In the genomic region with DNA sequence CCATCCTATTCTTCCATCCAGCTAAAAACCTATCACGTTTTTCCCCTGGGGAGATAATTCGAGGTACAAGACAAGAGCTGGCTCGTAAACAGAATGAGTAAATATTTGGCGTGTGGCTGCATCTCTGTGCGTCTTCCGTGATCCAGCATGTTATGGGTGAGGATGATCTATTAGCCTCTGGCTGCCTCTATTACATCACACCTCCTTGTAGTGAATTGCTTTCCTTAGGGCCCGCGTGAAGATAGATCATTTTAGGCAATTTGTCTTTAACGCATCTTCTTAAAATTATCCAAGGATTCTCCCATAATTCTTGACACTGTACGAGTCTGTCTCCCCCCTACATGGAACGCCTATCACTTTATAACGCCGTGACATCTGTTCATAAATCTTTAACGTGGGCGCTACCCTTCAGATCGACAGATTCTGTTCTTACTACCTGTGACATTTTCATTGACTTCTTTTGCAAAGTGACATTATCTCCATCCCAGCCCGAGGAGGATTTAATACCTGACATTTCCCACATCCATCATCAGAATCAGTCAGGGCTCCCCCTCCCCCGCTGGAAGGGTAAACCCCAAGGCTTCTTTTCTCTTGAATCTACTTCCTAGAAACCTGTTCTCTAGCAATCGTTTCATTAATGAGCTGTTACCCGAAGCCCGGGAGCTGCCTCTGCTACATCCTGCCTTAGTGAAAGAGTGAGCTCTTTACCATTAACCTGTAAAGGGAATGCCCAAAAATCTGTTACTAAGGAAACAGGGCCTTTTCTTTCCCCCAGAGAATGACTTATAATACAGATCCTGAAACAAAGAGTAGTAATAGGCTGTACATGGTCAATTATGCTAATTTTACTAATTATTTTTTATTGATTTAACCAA, we compare ENCODE assay signal across 12 mouse cellular contexts. TPM values are rescaled to one million over a fixed set of nuclear protein-coding genes. Genes with fewer than 3 reads are reported as not detected.
DNase-seq lines count a peak whose midpoint lies in the region; ATAC-seq and TF ChIP-seq lines count a peak whose summit lies in the region.
"Had no signal": no experiment of that assay in that cellular context is flagged by ENCODE, and none has a peak within 500 bp of the region (broad histone marks: within the 10 kb centered on the region; RNA-seq: fewer than 3 reads in every experiment).

No protein-coding gene starts in this region.

- TF ChIP-seq EP300 in liver, postnatal 0 days (IDR thresholded peaks at IDR 0.05; ENCODE audit: low read depth), result no peak

- 24% methylated on average over 21 of the region's 21 CpGs for WGBS in liver, postnatal 0 days (ENCODE audit: insufficient replicate concordance)
- WGBS in liver, embryonic 11.5 days, result 21% methylated on average over 21 of the region's 21 CpGs
- 11% methylated on average over 21 of the region's 21 CpGs for WGBS in hindbrain, embryonic 13.5 days
- 12% methylated on average over 21 of the region's 21 CpGs for WGBS in neural tube, embryonic 12.5 days

- no peaks in the 10 kb centered on the region for H3K36me3 ChIP-seq in liver, postnatal 0 days (replicated peaks; ENCODE audit: insufficient read depth, low read length)
- no peaks in the 10 kb centered on the region for H3K36me3 ChIP-seq in liver, embryonic 11.5 days (ENCODE audit: control insufficient read depth, insufficient read depth, low read length)
- no peaks in the 10 kb centered on the region for H3K36me3 ChIP-seq in hindbrain, embryonic 13.5 days
- H3K36me3 ChIP-seq in neural tube, embryonic 12.5 days, result no peaks in the 10 kb centered on the region
- H3K36me3 ChIP-seq: limb, embryonic 15.5 days had no signal

- ATAC-seq in liver, postnatal 0 days, result no peak
- ATAC-seq in liver, embryonic 11.5 days (replicated peaks; ENCODE audit: low FRiP score), result no peak
- ATAC-seq in hindbrain, embryonic 13.5 days (ENCODE audit: low FRiP score), result peak; percentile 54
- ATAC-seq in neural tube, embryonic 12.5 days (ENCODE audit: low FRiP score, low read depth), result peak; percentile 56

- no peaks in the 10 kb centered on the region for H3K4me1 ChIP-seq in liver, postnatal 0 days (ENCODE audit: insufficient read depth)
- no peaks in the 10 kb centered on the region for H3K4me1 ChIP-seq in liver, embryonic 11.5 days (replicated peaks; ENCODE audit: control insufficient read depth, insufficient read depth, low read length)
- peaks cover 18% of the 10 kb centered on the region for H3K4me1 ChIP-seq in hindbrain, embryonic 13.5 days (replicated peaks)
- peaks cover 11% of the 10 kb centered on the region; the same call in 1 of the 2 replicates for H3K4me1 ChIP-seq in neural tube, embryonic 12.5 days

- peak overlapping the region; percentile 40; the same call in 1 of the 2 replicates for H3K4me2 ChIP-seq in liver, postnatal 0 days (ENCODE audit: low read depth, low read length)
- H3K4me2 ChIP-seq in liver, embryonic 11.5 days, result no peak overlapping the region
- peak overlapping the region; percentile 39 for H3K4me2 ChIP-seq in hindbrain, embryonic 13.5 days
- H3K4me2 ChIP-seq in neural tube, embryonic 12.5 days (replicated peaks), result peak overlapping the region; percentile 33
- H3K4me2 ChIP-seq: limb, embryonic 15.5 days had no signal

- DNase-seq in embryo, embryonic 11 days, result peak; percentile 34
- no peak for DNase-seq in embryo, embryonic 9.5 days (ENCODE audit: extremely low spot score)
- no peak for DNase-seq in liver, postnatal 0 days
- no peak for DNase-seq in liver, embryonic 11.5 days (ENCODE audit: low spot score)
- DNase-seq in retina, embryonic 14.5 days (ENCODE audit: low spot score), result no peak
- DNase-seq in adrenal gland, adult 8-10 months, result no peak
- DNase-seq: cerebellum, adult 11 months; kidney, postnatal 14 days had no signal

- no peaks in the 10 kb centered on the region for H3K9me3 ChIP-seq in liver, postnatal 0 days (ENCODE audit: low read length)
- no peaks in the 10 kb centered on the region for H3K9me3 ChIP-seq in liver, embryonic 11.5 days (ENCODE audit: control insufficient read depth, low read length)
- no peaks in the 10 kb centered on the region for H3K9me3 ChIP-seq in hindbrain, embryonic 13.5 days
- H3K9me3 ChIP-seq in neural tube, embryonic 12.5 days, result no peaks in the 10 kb centered on the region
- H3K9me3 ChIP-seq: limb, embryonic 15.5 days had no signal

- no peak overlapping the region for H3K4me3 ChIP-seq in liver, postnatal 0 days (ENCODE audit: low read depth, low read length)
- H3K4me3 ChIP-seq in liver, embryonic 11.5 days (ENCODE audit: low read depth, low read length), result no peak overlapping the region
- no peak overlapping the region; the same call in 1 of the 2 replicates for H3K4me3 ChIP-seq in hindbrain, embryonic 13.5 days
- H3K4me3 ChIP-seq in neural tube, embryonic 12.5 days, result no peak overlapping the region
- H3K4me3 ChIP-seq: limb, embryonic 15.5 days; myocyte had no signal

- no peak overlapping the region for H3K27ac ChIP-seq in liver, postnatal 0 days (ENCODE audit: low read depth)
- H3K27ac ChIP-seq in liver, embryonic 11.5 days (ENCODE audit: low read depth, low read length), result no peak overlapping the region
- H3K27ac ChIP-seq in hindbrain, embryonic 13.5 days, result no peak overlapping the region
- H3K27ac ChIP-seq in neural tube, embryonic 12.5 days, result no peak overlapping the region
- H3K27ac ChIP-seq: limb, embryonic 15.5 days had no signal

- no peak overlapping the region for H3K9ac ChIP-seq in liver, postnatal 0 days (replicated peaks)
- H3K9ac ChIP-seq in liver, embryonic 11.5 days (ENCODE audit: low read depth, low read length), result no peak overlapping the region
- H3K9ac ChIP-seq in hindbrain, embryonic 13.5 days, result 0 out of 2 replicates have a peak overlapping the region, but pooled peaks have one; percentile 29
- H3K9ac ChIP-seq in neural tube, embryonic 12.5 days, result no peak overlapping the region
- H3K9ac ChIP-seq: limb, embryonic 15.5 days had no signal

- H3K27me3 ChIP-seq in liver, postnatal 0 days (ENCODE audit: insufficient read depth, low read length), result 0 out of 2 replicates have a peak, but pooled peaks cover 5% of the 10 kb centered on the region
- H3K27me3 ChIP-seq in liver, embryonic 11.5 days (replicated peaks; ENCODE audit: control insufficient read depth, insufficient read depth, low read length), result peaks cover 10% of the 10 kb centered on the region
- 0 out of 2 replicates have a peak, but pooled peaks cover 5% of the 10 kb centered on the region for H3K27me3 ChIP-seq in hindbrain, embryonic 13.5 days
- H3K27me3 ChIP-seq in neural tube, embryonic 12.5 days (replicated peaks), result no peaks in the 10 kb centered on the region
- H3K27me3 ChIP-seq: limb, embryonic 15.5 days had no signal

- no peak for TF ChIP-seq CTCF in liver, postnatal 0 days (IDR thresholded peaks at IDR 0.05; ENCODE audit: low read depth)

RNA-seq across cellular contexts. Expression of a gene that starts 14.4 kb away (rescaled TPM):
- 6.2 TPM in 2 replicates for polyA plus RNA-seq in liver, postnatal 0 days (2015; fragmentation: Nextera tagmentation; extraction: Ambion mirVana)
- polyA plus RNA-seq in liver, embryonic 11.5 days (2014; fragmentation: Nextera tagmentation; extraction: Ambion mirVana), result 34.7 and 38.4 TPM in 2 replicates
- polyA plus RNA-seq in hindbrain, embryonic 13.5 days (2015; fragmentation: Nextera tagmentation; extraction: Ambion mirVana), result 25.8 and 26.5 TPM in 2 replicates
- polyA plus RNA-seq in neural tube, embryonic 12.5 days (2016; fragmentation: Nextera tagmentation; extraction: Ambion mirVana), result 33.0 and 34.7 TPM in 2 replicates
- total RNA-seq in adrenal gland, adult 8-10 months (2022), result 10 to 100 TPM; 33.2 to 72.0 (median 48.3) TPM

Comparison
In these comparisons a context has a peak if more than half of its experiments do, and no peak if none do; other contexts are left out.
1. ATAC-seq: peak in hindbrain, embryonic 13.5 days (single experiment) and neural tube, embryonic 12.5 days (single experiment); none in liver, postnatal 0 days (single experiment) and liver, embryonic 11.5 days (single experiment).